Mouse (Mus musculus) brain, embryonic 14.5 days (tissue): ENCODE measurements around the gene Flt4.
"Not testable (repeated sequence)": the region's sequence is repeated elsewhere in the genome, so short reads cannot be mapped to it uniquely, and the experiment has no call there.

Experiments
- CTCF ChIP-seq: fragments of 200-500 bp; IDR thresholded peaks from 2 replicates; pipeline ENCODE4 v1.5.1; 2012; ENCODE audit warnings: inconsistent platforms, mild to moderate bottlenecking, moderate library complexity, borderline replicate concordance; ENCODE audit not compliant: insufficient read depth, insufficient read length; ENCODE audit errors: extremely low read depth
- POLR2A ChIP-seq: fragments of 200-500 bp; IDR thresholded peaks from 2 replicates; pipeline ENCODE4 v1.6.1; 2012; ENCODE audit warnings: mild to moderate bottlenecking, inconsistent platforms, borderline replicate concordance; ENCODE audit not compliant: poor library complexity, insufficient read depth, insufficient read length, severe bottlenecking; ENCODE audit errors: extremely low read depth

- not testable (repeated sequence) for TF ChIP-seq CTCF, POLR2A
Observed at GRCm38 (mm10) chr11:49597149-49597548, 11.9 kb upstream of the Flt4 start.
